Mouse (Mus musculus) MEL (cell line): ENCODE data around the gene Zfp652. TPM values are rescaled to one million over a fixed set of nuclear protein-coding genes. Genes with fewer than 3 reads are reported as not detected.

Experiments used
- DNase-seq: peaks from one replicate; pipeline ENCODE4 v3.0.0; 2011; ENCODE audit warnings: low read depth, low spot score
- H3K27ac ChIP-seq: 2 replicates; pipeline ENCODE4 v1.5.1; 2012; ENCODE audit warnings: low read depth, mild to moderate bottlenecking, control low read depth, low read length, moderate library complexity; ENCODE audit not compliant: control insufficient read depth
- H3K27me3 ChIP-seq, 2 experiments: fragments of 150-350 bp in 1 of 2; sonication (generic) in 1 of 2; 2 replicates each; pipeline ENCODE4 v1.6.1; 2012; ENCODE audit warnings: low read length in 2 of 2, mild to moderate bottlenecking in 2 of 2, improper control_type of control experiment in 1 of 2, moderate library complexity in 1 of 2; ENCODE audit not compliant: insufficient read depth in 2 of 2, control insufficient read depth in 1 of 2
- H3K36me3 ChIP-seq, 2 experiments: 2 replicates each; pipeline ENCODE4 v1.6.1; 2012 to 2014; ENCODE audit warnings: low read length in 2 of 2, improper control_type of control experiment in 1 of 2, inconsistent platforms in 1 of 2, mild to moderate bottlenecking in 1 of 2; ENCODE audit not compliant: insufficient read depth in 2 of 2, control insufficient read depth in 1 of 2
- H3K4me1 ChIP-seq, 2 experiments: fragments of 150-350 bp in 1 of 2; sonication (generic) in 1 of 2; 2 replicates each; pipeline ENCODE4 v1.6.1; 2012; ENCODE audit warnings: low read length in 2 of 2, improper control_type of control experiment in 1 of 2, mild to moderate bottlenecking in 1 of 2; ENCODE audit not compliant: insufficient read depth in 2 of 2, control insufficient read depth in 1 of 2
- H3K4me3 ChIP-seq, 2 experiments: fragments of 150-350 bp in 1 of 2; sonication (generic) in 1 of 2; 2 replicates each; pipeline ENCODE4 v1.5.1; 2012; ENCODE audit warnings: low read depth in 2 of 2, low read length in 2 of 2, mild to moderate bottlenecking in 2 of 2, moderate library complexity in 2 of 2, control low read depth in 1 of 2, improper control_type of control experiment in 1 of 2; ENCODE audit not compliant: control insufficient read depth in 1 of 2, insufficient read depth in 1 of 2
- H3K79me2 ChIP-seq: 2 replicates; pipeline ENCODE4 v1.6.1; 2012; ENCODE audit warnings: mild to moderate bottlenecking, low read length, moderate library complexity; ENCODE audit not compliant: control insufficient read depth, poor library complexity, insufficient read depth
- H3K9ac ChIP-seq: 2 replicates; pipeline ENCODE4 v1.6.1; 2012; ENCODE audit warnings: low read depth, mild to moderate bottlenecking, control low read depth, low read length, moderate library complexity; ENCODE audit not compliant: control insufficient read depth, poor library complexity, severe bottlenecking
- H3K9me3 ChIP-seq: fragments of 150-350 bp; sonication (generic); replicated peaks from 2 replicates; pipeline ENCODE4 v1.6.1; 2012; ENCODE audit warnings: mild to moderate bottlenecking, low read length, improper control_type of control experiment, moderate library complexity; ENCODE audit not compliant: insufficient read depth
- CHD2 ChIP-seq: IDR thresholded peaks from 2 replicates; pipeline ENCODE4 v1.6.1; 2011; ENCODE audit warnings: low read length, improper control_type of control experiment
- CTCF ChIP-seq, 3 experiments: IDR thresholded peaks in 2 of 3; conservative IDR thresholded peaks in 1 of 3; 2 replicates each; pipeline ENCODE4 v1.5.1; 2011 to 2012; ENCODE audit warnings: low read length in 3 of 3, low read depth in 2 of 3, mild to moderate bottlenecking in 2 of 3, improper control_type of control experiment in 1 of 3, inconsistent platforms in 1 of 3, mixed read lengths in 1 of 3, moderate library complexity in 1 of 3; ENCODE audit not compliant: control insufficient read depth in 1 of 3, insufficient read depth in 1 of 3, poor library complexity in 1 of 3, severe bottlenecking in 1 of 3
- ELF1 ChIP-seq: IDR thresholded peaks from 2 replicates; pipeline ENCODE4 v1.6.1; 2014; ENCODE audit warnings: low read depth, mild to moderate bottlenecking, inconsistent platforms, low read length, improper control_type of control experiment, moderate library complexity
- EP300 ChIP-seq, 2 experiments: IDR thresholded peaks; 2 replicates each; pipeline ENCODE4 v1.6.1; 2011; ENCODE audit warnings: improper control_type of control experiment in 2 of 2, low read length in 2 of 2, low read depth in 1 of 2, mild to moderate bottlenecking in 1 of 2
- ETS1 ChIP-seq: IDR thresholded peaks from 2 replicates; pipeline ENCODE4 v1.6.1; 2012; ENCODE audit warnings: low read depth, mild to moderate bottlenecking, inconsistent platforms, low read length, improper control_type of control experiment, moderate library complexity
- GABPA ChIP-seq: IDR thresholded peaks from 2 replicates; pipeline ENCODE4 v1.6.1; 2012; ENCODE audit warnings: low read depth, mild to moderate bottlenecking, inconsistent platforms, low read length, improper control_type of control experiment, moderate library complexity
- GATA1 ChIP-seq: IDR thresholded peaks from 2 replicates; pipeline ENCODE4 v1.6.1; 2011; ENCODE audit warnings: low read depth, low read length, improper control_type of control experiment
- HCFC1 ChIP-seq: IDR thresholded peaks from 2 replicates; pipeline ENCODE4 v1.6.1; 2012; ENCODE audit warnings: low read depth, mild to moderate bottlenecking, inconsistent platforms, low read length, improper control_type of control experiment, moderate library complexity
- JUND ChIP-seq: IDR thresholded peaks from 2 replicates; pipeline ENCODE4 v1.6.1; 2011; ENCODE audit warnings: low read depth, mild to moderate bottlenecking, improper control_type of control experiment, low read length
- KAT2A ChIP-seq: conservative IDR thresholded peaks from 2 replicates; pipeline ENCODE4 v1.6.1; 2012; ENCODE audit warnings: low read depth, low read length, improper control_type of control experiment, inconsistent platforms
- MAFK ChIP-seq: IDR thresholded peaks from 2 replicates; pipeline ENCODE4 v1.6.1; 2011; ENCODE audit warnings: low read depth, mild to moderate bottlenecking, low read length, improper control_type of control experiment, borderline replicate concordance
- MAX ChIP-seq: IDR thresholded peaks from 2 replicates; pipeline ENCODE4 v1.6.1; 2011; ENCODE audit warnings: low read length, improper control_type of control experiment
- NELFE ChIP-seq: IDR thresholded peaks from 2 replicates; pipeline ENCODE4 v1.6.1; 2011; ENCODE audit warnings: low read depth, low read length, improper control_type of control experiment
- POLR2A ChIP-seq, 2 experiments: IDR thresholded peaks; 2 replicates each; pipeline ENCODE4 v1.6.1; 2011 to 2012; ENCODE audit warnings: low read length in 2 of 2, mild to moderate bottlenecking in 2 of 2, control low read depth in 1 of 2, improper control_type of control experiment in 1 of 2, low read depth in 1 of 2, moderate library complexity in 1 of 2; ENCODE audit not compliant: control insufficient read depth in 1 of 2, insufficient read depth in 1 of 2, poor library complexity in 1 of 2
- POLR2AphosphoS2 ChIP-seq: IDR thresholded peaks from 2 replicates; pipeline ENCODE4 v1.6.1; 2011; ENCODE audit warnings: low read length, improper control_type of control experiment
- POLR2AphosphoS5 ChIP-seq: IDR thresholded peaks from 2 replicates; pipeline ENCODE4 v1.6.1; 2012; ENCODE audit warnings: low read depth, borderline replicate concordance, mild to moderate bottlenecking, inconsistent platforms, low read length, moderate library complexity, mixed read lengths
- RAD21 ChIP-seq: IDR thresholded peaks from 2 replicates; pipeline ENCODE4 v1.6.1; 2011; ENCODE audit warnings: mild to moderate bottlenecking, low read depth, low read length, improper control_type of control experiment
- RCOR1 ChIP-seq: IDR thresholded peaks from 2 replicates; pipeline ENCODE4 v1.6.1; 2012; ENCODE audit warnings: low read depth, mild to moderate bottlenecking, inconsistent platforms, low read length, improper control_type of control experiment
- TBP ChIP-seq: IDR thresholded peaks from 2 replicates; pipeline ENCODE4 v1.8.0; 2011; ENCODE audit warnings: low read depth, low read length, improper control_type of control experiment
- USF1 ChIP-seq: IDR thresholded peaks from 2 replicates; pipeline ENCODE4 v1.6.1; 2014; ENCODE audit warnings: low read depth, mild to moderate bottlenecking, inconsistent platforms, low read length, improper control_type of control experiment, moderate library complexity
- USF2 ChIP-seq, 2 experiments: IDR thresholded peaks; 2 replicates each; pipeline ENCODE4 v1.6.1; 2011 to 2012; ENCODE audit warnings: improper control_type of control experiment in 2 of 2, low read length in 2 of 2, borderline replicate concordance in 1 of 2, inconsistent platforms in 1 of 2, low read depth in 1 of 2, mild to moderate bottlenecking in 1 of 2; ENCODE audit not compliant: insufficient read depth in 1 of 2
- ZC3H11A ChIP-seq: IDR thresholded peaks from 2 replicates; pipeline ENCODE4 v1.6.1; 2012; ENCODE audit warnings: low read depth, mild to moderate bottlenecking, inconsistent platforms, low read length, improper control_type of control experiment
- ZKSCAN1 ChIP-seq: IDR thresholded peaks from 2 replicates; pipeline ENCODE4 v1.6.1; 2012; ENCODE audit warnings: low read depth, mild to moderate bottlenecking, inconsistent platforms, low read length, improper control_type of control experiment, moderate library complexity
- ZMIZ1 ChIP-seq: IDR thresholded peaks from 2 replicates; pipeline ENCODE4 v1.6.1; 2012; ENCODE audit warnings: low read depth, mild to moderate bottlenecking, inconsistent platforms, low read length, improper control_type of control experiment, moderate library complexity
- ZNF384 ChIP-seq: IDR thresholded peaks from 2 replicates; pipeline ENCODE4 v1.6.1; 2012; ENCODE audit warnings: low read depth, mild to moderate bottlenecking, inconsistent platforms, low read length, improper control_type of control experiment
- polyA plus RNA-seq, 2 experiments: library from polyadenylated mRNA; stranded (reverse) in 1 of 2; unstranded in 1 of 2; fragments of >175 nt in 1 of 2; fragments of >200 nt in 1 of 2; gene quantifications; 2 replicates each; pipeline versions ENCODE4 v1.2.1 to v1.2.4; 2012; ENCODE audit warnings: low replicate concordance in 2 of 2, low read depth in 1 of 2; ENCODE audit not compliant: insufficient read length in 2 of 2, insufficient read depth in 1 of 2, missing spikeins in 1 of 2
- total RNA-seq: library from RNA; depleted of rRNA; stranded (reverse); fragments of 300-350 nt; gene quantifications from 2 replicates; pipeline ENCODE4 v1.2.3, GENCODE M21; 2012

Zfp652 gene
- total and polyA plus RNA-seq, 3 experiments = 19.3 to 38.5 (median 31.8) TPM

- Histone ChIP-seq H3K27me3 (no peaks in the 10 kb centered on the region), H3K79me2 (no peaks in the 10 kb centered on the region; the same call in 1 of the 2 replicates), H3K4me1 (peaks cover 6 to 32% of the 10 kb centered on the region in 2 experiments), H3K36me3 (peaks cover 0 to 10% of the 10 kb centered on the region in 2 experiments; a peak in 2 of 4 replicates), H3K4me3 (no peak overlapping the region), H3K9ac (no peak overlapping the region), H3K27ac (no peak overlapping the region), H3K9me3 (no peaks in the 10 kb centered on the region)
- peak; percentile 23 for DNase-seq
- TF ChIP-seq ZMIZ1 (no peak), USF1 (peak; percentile 86), USF2 (IDR thresholded peaks at IDR 0.05; ENCODE audit: borderline replicate concordance in 1 of 2, insufficient read depth in 1 of 2, low read depth in 1 of 2, low read length in 2 of 2) (0 out of 4 replicates have a peak, but pooled peaks of 1 of the 2 experiments have one; percentile 32)
Observed at GRCm38 (mm10) chr11:95844935-95845334, 132.5 kb downstream of the Zfp652 start.

GRCm38 (mm10) chr11:95850898-95851297 is 138.4 kb downstream of the Zfp652 start:
- no peak for DNase-seq
- Histone ChIP-seq H3K9ac (no peak overlapping the region), H3K4me3 (no peak overlapping the region), H3K36me3 (no peaks in the 10 kb centered on the region), H3K27me3 (0 out of 4 replicates have a peak, but pooled peaks cover 0 to 2% of the 10 kb centered on the region in 2 experiments), H3K4me1 (peaks cover 0 to 3% of the 10 kb centered on the region in 2 experiments; a peak in 1 of 4 replicates), H3K79me2 (no peaks in the 10 kb centered on the region), H3K27ac (no peak overlapping the region), H3K9me3 (no peaks in the 10 kb centered on the region)
- TF ChIP-seq ETS1 (no peak), CTCF (IDR thresholded peaks at IDR 0.05 in 2 of 3, conservative IDR thresholded peaks at IDR 0.05 in 1 of 3; ENCODE audit: control insufficient read depth in 1 of 3, insufficient read depth in 1 of 3, low read depth in 2 of 3, low read length in 3 of 3, poor library complexity in 1 of 3, severe bottlenecking in 1 of 3) (no peak)

GRCm38 (mm10) chr11:95853684-95854083 is 141.2 kb downstream of the Zfp652 start:
- Histone ChIP-seq H3K27ac (no peak overlapping the region), H3K9ac (no peak overlapping the region), H3K27me3 (0 out of 4 replicates have a peak, but pooled peaks cover 0 to 2% of the 10 kb centered on the region in 2 experiments), H3K9me3 (no peaks in the 10 kb centered on the region), H3K4me1 (peaks cover 4 to 6% of the 10 kb centered on the region in 2 experiments), H3K4me3 (no peak overlapping the region), H3K79me2 (no peaks in the 10 kb centered on the region; the same call in 1 of the 2 replicates), H3K36me3 (peaks cover 0 to 7% of the 10 kb centered on the region in 2 experiments; a peak in 2 of 4 replicates)
- DNase-seq = peak; percentile 69
- TF ChIP-seq ELF1 (0 out of 2 replicates have a peak, but pooled peaks have one; percentile 16), EP300 (IDR thresholded peaks at IDR 0.05; ENCODE audit: low read depth in 1 of 2, low read length in 2 of 2) (no peak; a peak in 1 of 4 replicates), ZC3H11A (peak; percentile 83), POLR2AphosphoS2 (no peak), ZNF384 (peak; percentile 65), POLR2A (IDR thresholded peaks at IDR 0.05; ENCODE audit: control insufficient read depth in 1 of 2, insufficient read depth in 1 of 2, low read depth in 1 of 2, low read length in 2 of 2, poor library complexity in 1 of 2) (no peak), HCFC1 (no peak), TBP (no peak), RCOR1 (no peak), KAT2A (no peak), ZKSCAN1 (no peak), MAFK (no peak), CTCF (IDR thresholded peaks at IDR 0.05 in 2 of 3, conservative IDR thresholded peaks at IDR 0.05 in 1 of 3; ENCODE audit: control insufficient read depth in 1 of 3, insufficient read depth in 1 of 3, low read depth in 2 of 3, low read length in 3 of 3, poor library complexity in 1 of 3, severe bottlenecking in 1 of 3) (peak; percentile 87 to 92 (median 89)), JUND (no peak), GABPA (no peak), RAD21 (peak; percentile 62), CHD2 (no peak), POLR2AphosphoS5 (no peak), MAX (peak; percentile 20; the same call in 1 of the 2 replicates), USF2 (IDR thresholded peaks at IDR 0.05; ENCODE audit: borderline replicate concordance in 1 of 2, insufficient read depth in 1 of 2, low read depth in 1 of 2, low read length in 2 of 2) (no peak), USF1 (no peak), NELFE (no peak), GATA1 (peak; percentile 78)
